Mouse (Mus musculus) thymus, adult 2 months (tissue): ENCODE results near the gene Cd68.

Experiments
- CTCF ChIP-seq: fragments of 200-500 bp; IDR thresholded peaks from 2 replicates; pipeline ENCODE4 v1.5.1; 2012; ENCODE audit warnings: mild to moderate bottlenecking, control low read depth, low read length, moderate library complexity, borderline replicate concordance; ENCODE audit not compliant: control insufficient read depth, poor library complexity, insufficient read depth; ENCODE audit errors: extremely low read depth
- POLR2A ChIP-seq: fragments of 200-500 bp; IDR thresholded peaks from 2 replicates; pipeline ENCODE4 v1.6.1; 2012; ENCODE audit warnings: mild to moderate bottlenecking, low read length, control low read depth, moderate library complexity; ENCODE audit not compliant: control insufficient read depth, poor library complexity, insufficient read depth; ENCODE audit errors: extremely low read depth

DNA sequence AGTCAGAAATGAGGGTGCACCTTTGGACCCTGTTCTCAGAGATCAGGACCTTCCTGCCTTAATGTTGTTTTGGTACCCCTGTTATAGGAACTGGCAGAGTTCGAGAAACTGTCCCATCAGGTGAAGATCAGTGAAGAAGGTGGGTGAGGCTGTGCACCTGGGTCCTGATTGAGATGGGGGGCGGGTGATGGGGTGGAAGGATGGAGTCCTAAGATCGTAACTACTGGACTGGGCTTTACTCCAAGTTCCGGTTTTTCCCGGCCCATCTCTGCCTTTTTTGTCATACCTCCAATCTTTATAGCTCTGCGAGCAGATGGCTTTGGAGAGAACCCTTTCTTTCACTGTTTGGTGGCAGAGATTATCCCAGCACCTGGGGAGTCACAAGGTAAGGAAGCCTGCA lies 43.5 kb downstream of the Cd68 start:
- TF ChIP-seq CTCF (no peak), POLR2A (no peak)
